Mouse (Mus musculus) ES-Bruce4 (cell line): Measurements from ENCODE around the gene Gm20532.

Experiments used
- CTCF ChIP-seq: IDR thresholded peaks from one replicate; pipeline ENCODE4 v1.8.1; 2011; ENCODE audit warnings: low read depth, low read length
- EP300 ChIP-seq: IDR thresholded peaks from 2 replicates; pipeline ENCODE4 v1.6.1; 2011; ENCODE audit warnings: low read depth, low read length; ENCODE audit not compliant: insufficient read depth

DNA sequence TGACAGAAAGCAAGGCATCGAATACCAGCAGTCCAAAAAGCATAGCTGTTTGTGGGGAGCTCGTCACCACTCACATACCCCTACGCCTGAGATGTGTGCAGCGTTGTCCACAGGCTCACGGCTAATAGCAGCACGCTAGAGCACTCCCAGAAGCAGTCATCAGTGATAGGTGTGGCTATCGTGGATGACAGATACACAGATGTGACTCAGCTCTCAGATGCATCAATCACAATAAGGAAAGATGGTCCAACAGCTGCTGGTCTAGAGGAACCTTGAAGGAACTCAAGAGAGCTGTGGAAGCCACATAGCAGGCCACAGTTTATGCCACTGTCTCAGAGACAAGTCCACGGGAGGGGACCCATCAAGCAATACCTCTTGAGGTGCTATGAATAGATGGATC, 42.7 kb upstream of the Gm20532 start:
- TF ChIP-seq EP300 (no peak), CTCF (no peak)
